Mouse (Mus musculus): ENCODE results near the gene Pgr. TPM values are rescaled to one million over a fixed set of nuclear protein-coding genes. Genes with fewer than 3 reads are reported as not detected.

Pgr gene
- 5.8 and 6.0 TPM in 2 replicates for polyA plus RNA-seq (2012; rRNA removed)

GRCm38 (mm10) chr9:8899616-8900202 lies at the start of gene Pgr:
Gene Pgr, plus strand, starts transcription at chr9:8899833.
- TF ChIP-seq CTCF (IDR thresholded peaks at IDR 0.05; ENCODE audit: extremely low read depth, insufficient read depth, low read length) (no peak), POLR2A (IDR thresholded peaks at IDR 0.05; ENCODE audit: extremely low read depth, insufficient read depth, low read length) (0 out of 2 replicates have a peak, but pooled peaks have one; percentile 11)

GRCm38 (mm10) chr9:8857455-8857854 lies 42.2 kb upstream of the Pgr start:
- H3K4me3 ChIP-seq (ENCODE audit: insufficient read depth, low read length): no peak overlapping the region
- no peaks in the 10 kb centered on the region for H3K4me1 ChIP-seq (ENCODE audit: control insufficient read depth, insufficient read depth, low read length)
- no peak for TF ChIP-seq POLR2A (IDR thresholded peaks at IDR 0.05; ENCODE audit: extremely low read depth, insufficient read depth, low read length)
- no peak for TF ChIP-seq CTCF (IDR thresholded peaks at IDR 0.05; ENCODE audit: extremely low read depth, insufficient read depth, low read length)
- no peak overlapping the region for H3K27ac ChIP-seq (ENCODE audit: insufficient read depth, low read length)

More at GRCm38 (mm10) chr9:8899616-8900202, at the start of gene Pgr:
- Histone ChIP-seq H3K4me1 (ENCODE audit: control insufficient read depth, insufficient read depth, low read length) (peaks cover 3% of the 10 kb centered on the region), H3K4me3 (ENCODE audit: insufficient read depth, low read length) (peak within 1 kb of the TSS; percentile 97), H3K27ac (ENCODE audit: insufficient read depth, low read length) (no peak within 1 kb of the TSS)

- Histone ChIP-seq H3K4me3 (ENCODE audit: insufficient read depth, low read length) (no peak overlapping the region), H3K4me1 (ENCODE audit: control insufficient read depth, insufficient read depth, low read length) (no peaks in the 10 kb centered on the region)
- TF ChIP-seq POLR2A (IDR thresholded peaks at IDR 0.05; ENCODE audit: extremely low read depth, insufficient read depth, low read length): no peak
- no peak for TF ChIP-seq CTCF (IDR thresholded peaks at IDR 0.05; ENCODE audit: extremely low read depth, insufficient read depth, low read length)
Measured at GRCm38 (mm10) chr9:8868511-8868910, 31.1 kb upstream of the Pgr start.

GRCm38 (mm10) chr9:8895205-8895604 lies 4.4 kb upstream of the Pgr start:
- H3K27ac ChIP-seq (ENCODE audit: insufficient read depth, low read length): no peak overlapping the region
- no peak overlapping the region for H3K4me3 ChIP-seq (ENCODE audit: insufficient read depth, low read length)
- TF ChIP-seq POLR2A (IDR thresholded peaks at IDR 0.05; ENCODE audit: extremely low read depth, insufficient read depth, low read length) (no peak), CTCF (IDR thresholded peaks at IDR 0.05; ENCODE audit: extremely low read depth, insufficient read depth, low read length) (no peak)
- peaks cover 1% of the 10 kb centered on the region; the same call in 1 of the 2 replicates for H3K4me1 ChIP-seq (ENCODE audit: control insufficient read depth, insufficient read depth, low read length)

More at GRCm38 (mm10) chr9:8868511-8868910, 31.1 kb upstream of the Pgr start:
- no peak overlapping the region for H3K27ac ChIP-seq (ENCODE audit: insufficient read depth, low read length)

GRCm38 (mm10) chr9:8900203-8901012 lies 775 bp downstream of the Pgr start:
- TF ChIP-seq CTCF (IDR thresholded peaks at IDR 0.05; ENCODE audit: extremely low read depth, insufficient read depth, low read length) (no peak), POLR2A (IDR thresholded peaks at IDR 0.05; ENCODE audit: extremely low read depth, insufficient read depth, low read length) (no peak)
- Histone ChIP-seq H3K4me1 (ENCODE audit: control insufficient read depth, insufficient read depth, low read length) (peaks cover 3% of the 10 kb centered on the region), H3K27ac (ENCODE audit: insufficient read depth, low read length) (peak overlapping the region; percentile 92; the same call in 1 of the 2 replicates), H3K4me3 (ENCODE audit: insufficient read depth, low read length) (peak overlapping the region; percentile 97)

- H3K4me3 ChIP-seq (ENCODE audit: insufficient read depth, low read length): peak overlapping the region; percentile 97
- H3K4me1 ChIP-seq (ENCODE audit: control insufficient read depth, insufficient read depth, low read length): peaks cover 3% of the 10 kb centered on the region
- peak overlapping the region; percentile 92 for H3K27ac ChIP-seq (ENCODE audit: insufficient read depth, low read length)
- TF ChIP-seq POLR2A (IDR thresholded peaks at IDR 0.05; ENCODE audit: extremely low read depth, insufficient read depth, low read length) (no peak), CTCF (IDR thresholded peaks at IDR 0.05; ENCODE audit: extremely low read depth, insufficient read depth, low read length) (no peak)
Measured at GRCm38 (mm10) chr9:8901013-8901646, 1.5 kb downstream of the Pgr start.

- Histone ChIP-seq H3K4me3 (ENCODE audit: insufficient read depth, low read length) (peak overlapping the region; percentile 97), H3K4me1 (ENCODE audit: control insufficient read depth, insufficient read depth, low read length) (peaks cover 3% of the 10 kb centered on the region), H3K27ac (ENCODE audit: insufficient read depth, low read length) (peak overlapping the region; percentile 92)
- TF ChIP-seq CTCF (IDR thresholded peaks at IDR 0.05; ENCODE audit: extremely low read depth, insufficient read depth, low read length) (no peak), POLR2A (IDR thresholded peaks at IDR 0.05; ENCODE audit: extremely low read depth, insufficient read depth, low read length) (no peak)
Measured at GRCm38 (mm10) chr9:8901647-8902131, 2.1 kb downstream of the Pgr start.

- Histone ChIP-seq H3K27ac (ENCODE audit: insufficient read depth, low read length) (peak overlapping the region; percentile 92; the same call in 1 of the 2 replicates), H3K4me1 (ENCODE audit: control insufficient read depth, insufficient read depth, low read length) (peaks cover 3% of the 10 kb centered on the region), H3K4me3 (ENCODE audit: insufficient read depth, low read length) (peak overlapping the region; percentile 97)
- TF ChIP-seq POLR2A (IDR thresholded peaks at IDR 0.05; ENCODE audit: extremely low read depth, insufficient read depth, low read length) (no peak), CTCF (IDR thresholded peaks at IDR 0.05; ENCODE audit: extremely low read depth, insufficient read depth, low read length) (no peak)
Measured at GRCm38 (mm10) chr9:8902277-8902676, 2.6 kb downstream of the Pgr start.

- H3K4me3 ChIP-seq (ENCODE audit: insufficient read depth, low read length): no peak overlapping the region
- H3K27ac ChIP-seq (ENCODE audit: insufficient read depth, low read length): no peak overlapping the region
- TF ChIP-seq POLR2A (IDR thresholded peaks at IDR 0.05; ENCODE audit: extremely low read depth, insufficient read depth, low read length) (no peak), CTCF (IDR thresholded peaks at IDR 0.05; ENCODE audit: extremely low read depth, insufficient read depth, low read length) (no peak)
- no peaks in the 10 kb centered on the region for H3K4me1 ChIP-seq (ENCODE audit: control insufficient read depth, insufficient read depth, low read length)
Measured at GRCm38 (mm10) chr9:8927561-8927960, 27.9 kb downstream of the Pgr start.
